Mouse (Mus musculus) cerebellum, adult 2 months (tissue): ENCODE results near the gene Drd1.

Experiments
- CTCF ChIP-seq: fragments of 200-500 bp; IDR thresholded peaks from 2 replicates; pipeline ENCODE4 v1.5.1; 2011; ENCODE audit warnings: low read depth, mild to moderate bottlenecking, control low read depth, low read length, moderate library complexity, borderline replicate concordance; ENCODE audit not compliant: insufficient read depth
- POLR2A ChIP-seq: fragments of 200-500 bp; IDR thresholded peaks from 2 replicates; pipeline ENCODE4 v1.6.1; 2011; ENCODE audit warnings: low read length, control low read depth, borderline replicate concordance; ENCODE audit not compliant: insufficient read depth

GRCm38 (mm10) chr13:54084178-54084577 lies 28.7 kb upstream of the Drd1 start:
- TF ChIP-seq CTCF: no peak
- TF ChIP-seq POLR2A: no peak
